Mouse (Mus musculus) stomach, embryonic 14.5 days (tissue): ENCODE data around the gene Oxsr1. TPM values are rescaled to one million over a fixed set of nuclear protein-coding genes. Genes with fewer than 3 reads are reported as not detected.
A peak's percentile ranks its signal among the peaks of the same experiment; 100 is the strongest.
"Not testable (repeated sequence)": the region's sequence is repeated elsewhere in the genome, so short reads cannot be mapped to it uniquely, and the experiment has no call there.

ENCODE experiments used
- ATAC-seq: fragments of 200-750 bp; cut with Nextera tagmentation; 2 replicates; pipeline ENCODE4 v1.8.0; 2017; ENCODE audit warnings: low read depth, moderate TSS enrichment; ENCODE audit not compliant: insufficient number of reproducible peaks, insufficient read depth, low FRiP score
- H3K27ac ChIP-seq: fragments of 300-500 bp; sonication (generic); 2 replicates; pipeline ENCODE4 v1.5.1; 2014; ENCODE audit warnings: mild to moderate bottlenecking, low read length, moderate library complexity, mixed read lengths
- H3K27me3 ChIP-seq: fragments of 300-500 bp; sonication (generic); 2 replicates; pipeline ENCODE4 v1.6.1; 2014; ENCODE audit warnings: low read length, control low read depth, mixed read lengths; ENCODE audit not compliant: control insufficient read depth, insufficient read depth
- H3K36me3 ChIP-seq: fragments of 300-500 bp; sonication (generic); 2 replicates; pipeline ENCODE4 v1.6.1; 2014; ENCODE audit warnings: mild to moderate bottlenecking, control low read depth, low read length, moderate library complexity, mixed read lengths; ENCODE audit not compliant: control insufficient read depth, insufficient read depth
- H3K4me1 ChIP-seq: fragments of 300-500 bp; sonication (generic); 2 replicates; pipeline ENCODE4 v1.6.1; 2014; ENCODE audit warnings: low read length, control low read depth, mixed read lengths; ENCODE audit not compliant: control insufficient read depth, insufficient read depth
- H3K4me2 ChIP-seq: fragments of 300-500 bp; sonication (generic); replicated peaks from 2 replicates; pipeline ENCODE4 v1.6.1; 2014; ENCODE audit warnings: low read depth, low read length, control low read depth
- H3K4me3 ChIP-seq: fragments of 300-500 bp; sonication (generic); 2 replicates; pipeline ENCODE4 v1.5.1; 2014; ENCODE audit warnings: low read depth, low read length, control low read depth
- H3K9ac ChIP-seq: fragments of 300-500 bp; sonication (generic); replicated peaks from 2 replicates; pipeline ENCODE4 v1.6.1; 2014; ENCODE audit warnings: low read depth, mild to moderate bottlenecking, control low read depth, low read length, moderate library complexity, mixed read lengths
- H3K9me3 ChIP-seq: fragments of 300-500 bp; sonication (generic); 2 replicates; pipeline ENCODE4 v1.6.1; 2016; ENCODE audit warnings: low read depth, low read length, control low read depth; ENCODE audit not compliant: control insufficient read depth
- WGBS: fragments of 180-500 bp; shearing (Covaris S2); extraction: QIAGEN DNeasy Blood & Tissue Kit; methylation state at CpG from one replicate; pipeline ENCODE4 v1.1.7; 2014; 5-methylcytosine and 5-hydroxymethylcytosine counted together
- polyA plus RNA-seq: library from polyadenylated mRNA; unstranded; fragments of >200 nt; fragmentation: Nextera tagmentation; extraction: Ambion mirVana; gene quantifications from 2 replicates; pipeline ENCODE4 v1.2.1, GENCODE M21; 2014

Oxsr1 gene
- polyA plus RNA-seq, 1 experiment from 2014 or later: 16.6 TPM

GRCm38 (mm10) chr9:119276321-119276720, 45.9 kb downstream of the Oxsr1 start:
- WGBS: 88% methylated on average over 7 of the region's 7 CpGs
- no peaks in the 10 kb centered on the region for H3K4me1 ChIP-seq
- H3K9ac ChIP-seq: no peak overlapping the region
- no peak for ATAC-seq
- no peaks in the 10 kb centered on the region for H3K27me3 ChIP-seq
- no peak overlapping the region for H3K4me3 ChIP-seq
- H3K36me3 ChIP-seq: no peaks in the 10 kb centered on the region
- H3K9me3 ChIP-seq: no peaks in the 10 kb centered on the region
- no peak overlapping the region for H3K4me2 ChIP-seq
- H3K27ac ChIP-seq: no peak overlapping the region

- H3K9me3 ChIP-seq, H3K4me2 ChIP-seq, H3K4me1 ChIP-seq, H3K27me3 ChIP-seq, H3K9ac ChIP-seq, H3K27ac ChIP-seq, H3K36me3 ChIP-seq, H3K4me3 ChIP-seq, ATAC-seq: not testable (repeated sequence)
- 93% methylated on average over 5 of the region's 5 CpGs for WGBS
Observed at GRCm38 (mm10) chr9:119274814-119275213, 47.4 kb downstream of the Oxsr1 start.

GRCm38 (mm10) chr9:119271496-119271895, 50.7 kb downstream of the Oxsr1 start:
- no peak overlapping the region for H3K9ac ChIP-seq
- peak; percentile 83 for ATAC-seq
- 69% methylated on average over 4 of the region's 4 CpGs for WGBS

GRCm38 (mm10) chr9:119268588-119269145, 53.6 kb downstream of the Oxsr1 start:
- Histone ChIP-seq H3K9ac (no peak overlapping the region), H3K27me3 (no peaks in the 10 kb centered on the region), H3K27ac (no peak overlapping the region), H3K9me3 (no peaks in the 10 kb centered on the region), H3K4me1 (no peaks in the 10 kb centered on the region), H3K4me2 (no peak overlapping the region), H3K4me3 (no peak overlapping the region), H3K36me3 (peaks cover 26% of the 10 kb centered on the region)
- no peak for ATAC-seq
- 92% methylated on average over 11 of the region's 11 CpGs for WGBS

More at GRCm38 (mm10) chr9:119271496-119271895, 50.7 kb downstream of the Oxsr1 start:
- Histone ChIP-seq H3K27ac (no peak overlapping the region), H3K4me3 (no peak overlapping the region), H3K9me3 (no peaks in the 10 kb centered on the region), H3K4me1 (no peaks in the 10 kb centered on the region), H3K36me3 (peaks cover 14% of the 10 kb centered on the region; the same call in 1 of the 2 replicates), H3K4me2 (no peak overlapping the region), H3K27me3 (no peaks in the 10 kb centered on the region)

GRCm38 (mm10) chr9:119268120-119268519, 54.1 kb downstream of the Oxsr1 start:
- H3K27ac ChIP-seq: no peak overlapping the region
- H3K4me2 ChIP-seq: no peak overlapping the region
- no peaks in the 10 kb centered on the region for H3K4me1 ChIP-seq
- ATAC-seq: no peak
- no peak overlapping the region for H3K9ac ChIP-seq
- no peak overlapping the region for H3K4me3 ChIP-seq
- no peaks in the 10 kb centered on the region for H3K27me3 ChIP-seq
- peaks cover 27% of the 10 kb centered on the region for H3K36me3 ChIP-seq
- H3K9me3 ChIP-seq: no peaks in the 10 kb centered on the region
- WGBS: 84% methylated on average over 6 of the region's 6 CpGs

GRCm38 (mm10) chr9:119266121-119266395, 56.2 kb downstream of the Oxsr1 start:
- not testable (repeated sequence) for H3K27me3 ChIP-seq, H3K4me1 ChIP-seq, H3K9ac ChIP-seq, H3K27ac ChIP-seq, H3K4me2 ChIP-seq, H3K4me3 ChIP-seq, ATAC-seq, H3K9me3 ChIP-seq
- peaks cover 30% of the 10 kb centered on the region for H3K36me3 ChIP-seq
- WGBS: 93% methylated on average over 5 of the region's 5 CpGs

- H3K4me3 ChIP-seq, H3K4me1 ChIP-seq, ATAC-seq, H3K9me3 ChIP-seq, H3K27ac ChIP-seq, H3K27me3 ChIP-seq, H3K4me2 ChIP-seq, H3K9ac ChIP-seq: not testable (repeated sequence)
- WGBS: 64% methylated on average over 1 of the region's 1 CpGs
- H3K36me3 ChIP-seq: peaks cover 30% of the 10 kb centered on the region
Observed at GRCm38 (mm10) chr9:119265373-119266120, 56.7 kb downstream of the Oxsr1 start.

GRCm38 (mm10) chr9:119263067-119263466, 59.2 kb downstream of the Oxsr1 start:
- 87% methylated on average over 4 of the region's 4 CpGs for WGBS
- Histone ChIP-seq H3K9me3 (no peaks in the 10 kb centered on the region), H3K4me1 (no peaks in the 10 kb centered on the region), H3K4me3 (no peak overlapping the region), H3K27ac (no peak overlapping the region), H3K36me3 (peaks cover 22% of the 10 kb centered on the region), H3K4me2 (no peak overlapping the region), H3K9ac (no peak overlapping the region), H3K27me3 (no peaks in the 10 kb centered on the region)
- no peak for ATAC-seq

- H3K9me3 ChIP-seq: no peaks in the 10 kb centered on the region
- 97% methylated on average over 2 of the region's 2 CpGs for WGBS
- no peak overlapping the region for H3K9ac ChIP-seq
- H3K36me3 ChIP-seq: peaks cover 18% of the 10 kb centered on the region
- no peak overlapping the region for H3K27ac ChIP-seq
- H3K4me1 ChIP-seq: no peaks in the 10 kb centered on the region
- no peak overlapping the region for H3K4me3 ChIP-seq
- H3K27me3 ChIP-seq: no peaks in the 10 kb centered on the region
- no peak for ATAC-seq
- H3K4me2 ChIP-seq: no peak overlapping the region
Observed at GRCm38 (mm10) chr9:119260825-119261224, 61.4 kb downstream of the Oxsr1 start.
